Comparison of ENCODE assay signal across 8 mouse cellular contexts in genomic region chr2:32395484-32395945, GRCm38 (mm10). TPM values are rescaled to one million over a fixed set of nuclear protein-coding genes. Genes with fewer than 3 reads are reported as not detected.
DNase-seq lines count a peak whose midpoint lies in the region; ATAC-seq and TF ChIP-seq lines count a peak whose summit lies in the region.

Gene Ptges2 (plus strand): TSS chr2:32395896.

- WGBS in hindbrain, embryonic 13.5 days: under 1% methylated on average over 31 of the region's 31 CpGs

- POLR2A ChIA-PET in Patski (lab: Charles Lee): interaction anchor here (1.0 kb wide), 1 partner anchor 32 kb away, joined by 4 read pairs; no protein-coding TSS in a partner anchor

- peaks cover 16% of the 10 kb centered on the region for H3K36me3 ChIP-seq in hindbrain, embryonic 13.5 days

- H3K4me1 ChIP-seq in hindbrain, embryonic 13.5 days (replicated peaks): peaks cover 22% of the 10 kb centered on the region

- peak; percentile 67 for ATAC-seq in Patski
- peak; percentile 91 for ATAC-seq in hindbrain, embryonic 13.5 days (ENCODE audit: low FRiP score)

- H3K4me3 ChIP-seq in hindbrain, embryonic 13.5 days: peak within 1 kb of the TSS; percentile 94

- peak within 1 kb of the TSS; percentile 93 for H3K27ac ChIP-seq in hindbrain, embryonic 13.5 days

- peak within 1 kb of the TSS; percentile 95 for H3K9ac ChIP-seq in hindbrain, embryonic 13.5 days

- in situ Hi-C loops in Patski (cut with MboI; ENCODE audit: low pct_unique_long_range_greater_than_20kb): loop anchor here (5.0 kb wide), 1 partner anchor 177 kb away; the partner anchor contains the start of genes Dpm2 and Pip5kl1

- TF ChIP-seq CTCF in Patski (IDR thresholded peaks at IDR 0.05): no peak

- H3K9me3 ChIP-seq in hindbrain, embryonic 13.5 days: no peaks in the 10 kb centered on the region

- CTCF ChIA-PET in Patski (lab: Charles Lee): no interaction called here

- peak within 1 kb of the TSS; percentile 96 for H3K4me2 ChIP-seq in hindbrain, embryonic 13.5 days

- H3K27me3 ChIP-seq in Patski: no peaks in the 10 kb centered on the region
- no peaks in the 10 kb centered on the region for H3K27me3 ChIP-seq in hindbrain, embryonic 13.5 days

- DNase-seq in Patski (ENCODE audit: low read depth, low spot score): no peak
- DNase-seq in cerebellum, postnatal 10 days: peak; percentile 96 to 97
- peak; percentile 84 to 85 for DNase-seq in frontal cortex, postnatal 14 days (ENCODE audit: low spot score in 2 of 2)
- peak in 1 of 2 experiments; percentile 77 for DNase-seq in layer of hippocampus, postnatal 25 days (ENCODE audit: extremely low spot score in 1 of 2, low spot score in 1 of 2)
- DNase-seq in lung, postnatal 25 days (ENCODE audit: low spot score): peak; percentile 92
- DNase-seq in retina, postnatal 7 days (ENCODE audit: low read depth, low spot score): peak; percentile 85
- peak; percentile 81 for DNase-seq in urinary bladder, adult 2 months (ENCODE audit: low spot score)

RNA-seq across cellular contexts. Expression of gene Ptges2, which starts in this region (rescaled TPM):
- 53.1 TPM for polyA plus RNA-seq in Patski (2021)
- 41.2 and 41.3 TPM in 2 replicates for polyA plus RNA-seq in hindbrain, embryonic 13.5 days (2015; fragmentation: Nextera tagmentation; extraction: Ambion mirVana)
- total RNA-seq in layer of hippocampus, postnatal 25 days (2021): 10 to 100 TPM; 40.1 to 41.9 TPM
- polyA plus RNA-seq in urinary bladder, adult 2 months (2012; rRNA removed): 26.0 and 32.5 TPM in 2 replicates
